Mouse (Mus musculus) right cerebral cortex, postnatal 4 days (tissue): ENCODE results near the gene Sh3d21.
A peak's percentile ranks its signal among the peaks of the same experiment; 100 is the strongest.
"Not testable (repeated sequence)": the region's sequence is repeated elsewhere in the genome, so short reads cannot be mapped to it uniquely, and the experiment has no call there.

Source experiments
- DNase-seq: peaks from one replicate; pipeline ENCODE4 v3.0.0-alpha.2; 2022

Gene Sh3d21

GRCm38 (mm10) chr4:126166084-126166483 is 2.8 kb upstream of the Sh3d21 start:
- no peak for DNase-seq

GRCm38 (mm10) chr4:126165092-126165491 is 1.8 kb upstream of the Sh3d21 start:
- not testable (repeated sequence) for DNase-seq

GRCm38 (mm10) chr4:126163685-126164084 is 394 bp upstream of the Sh3d21 start:
- no peak for DNase-seq

- peak; percentile 81 for DNase-seq
These were observed 686 bp downstream of the Sh3d21 start for GRCm38 (mm10) chr4:126162544-126163066.

GRCm38 (mm10) chr4:126161986-126162385 is 1.3 kb downstream of the Sh3d21 start:
- no peak for DNase-seq

GRCm38 (mm10) chr4:126161456-126161855 is 1.8 kb downstream of the Sh3d21 start:
- no peak for DNase-seq

- DNase-seq = no peak
These were observed 2.3 kb downstream of the Sh3d21 start for GRCm38 (mm10) chr4:126160981-126161380.

GRCm38 (mm10) chr4:126159455-126159854 is 3.8 kb downstream of the Sh3d21 start:
- peak; percentile 52 for DNase-seq

GRCm38 (mm10) chr4:126157562-126157961 is 5.7 kb downstream of the Sh3d21 start:
- no peak for DNase-seq

GRCm38 (mm10) chr4:126156617-126157016 is 6.7 kb downstream of the Sh3d21 start:
- no peak for DNase-seq

- no peak for DNase-seq
These were observed 7.4 kb downstream of the Sh3d21 start for GRCm38 (mm10) chr4:126155869-126156268.

- DNase-seq = no peak
These were observed 8.1 kb downstream of the Sh3d21 start for GRCm38 (mm10) chr4:126155183-126155582.

- no peak for DNase-seq
These were observed 10.4 kb downstream of the Sh3d21 start for GRCm38 (mm10) chr4:126152864-126153263.

- DNase-seq = no peak
These were observed 11.4 kb downstream of the Sh3d21 start for GRCm38 (mm10) chr4:126151701-126152440.

- no peak for DNase-seq
These were observed 12.4 kb downstream of the Sh3d21 start for GRCm38 (mm10) chr4:126150949-126151320.

- no peak for DNase-seq
These were observed 12.9 kb downstream of the Sh3d21 start for GRCm38 (mm10) chr4:126150297-126150948.

- no peak for DNase-seq
These were observed 13.5 kb downstream of the Sh3d21 start for GRCm38 (mm10) chr4:126149798-126150197.

- DNase-seq = no peak
These were observed 14.1 kb downstream of the Sh3d21 start for GRCm38 (mm10) chr4:126149041-126149676.

- no peak for DNase-seq
These were observed 14.9 kb downstream of the Sh3d21 start for GRCm38 (mm10) chr4:126148161-126148961.

- no peak for DNase-seq
These were observed 15.6 kb downstream of the Sh3d21 start, which contains the start of gene Eva1b for GRCm38 (mm10) chr4:126147533-126148160. TSS of gene Eva1b (plus strand) at chr4:126147744.

GRCm38 (mm10) chr4:126146974-126147532 is 16.2 kb downstream of the Sh3d21 start:
- DNase-seq = no peak

GRCm38 (mm10) chr4:126145396-126145795 is 17.9 kb downstream of the Sh3d21 start:
- DNase-seq = no peak
